Mouse (Mus musculus) cerebellum, postnatal 14 days (tissue): ENCODE measurements around the gene Atp11a.
A peak's percentile ranks its signal among the peaks of the same experiment; 100 is the strongest.

Experiments
- DNase-seq, 2 experiments: peaks; one replicate each; pipeline ENCODE4 v3.0.0; 2021; ENCODE audit warnings: mixed read lengths in 2 of 2

Gene Atp11a

GRCm38 (mm10) chr8:12874194-12874791 is 117.5 kb downstream of the Atp11a start:
- DNase-seq = peak; percentile 93 to 96

GRCm38 (mm10) chr8:12874971-12875370 is 118.2 kb downstream of the Atp11a start:
- peak in 1 of 2 experiments; percentile 49 for DNase-seq

GRCm38 (mm10) chr8:12877126-12877525 is 120.3 kb downstream of the Atp11a start:
- no peak for DNase-seq

GRCm38 (mm10) chr8:12880163-12880562 is 123.3 kb downstream of the Atp11a start:
- no peak for DNase-seq

GRCm38 (mm10) chr8:12883051-12884004 is 126.5 kb downstream of the Atp11a start:
- DNase-seq = peak; percentile 59 to 61

- peak; percentile 75 for DNase-seq
Measured at GRCm38 (mm10) chr8:12887772-12888435, 131.1 kb downstream of the Atp11a start.

GRCm38 (mm10) chr8:12889046-12889598 is 132.3 kb downstream of the Atp11a start:
- DNase-seq = peak in 1 of 2 experiments; percentile 45

- peak; percentile 71 to 73 for DNase-seq
Measured at GRCm38 (mm10) chr8:12892882-12893446, 136.2 kb downstream of the Atp11a start.

GRCm38 (mm10) chr8:12893797-12894578 is 137.2 kb downstream of the Atp11a start:
- DNase-seq = peak; percentile 76 to 87

GRCm38 (mm10) chr8:12894783-12895534 is 138.1 kb downstream of the Atp11a start:
- peak in 1 of 2 experiments; percentile 56 for DNase-seq

GRCm38 (mm10) chr8:12895535-12896150 is 138.8 kb downstream of the Atp11a start:
- peak; percentile 48 to 55 for DNase-seq

GRCm38 (mm10) chr8:12896494-12897373 is 139.9 kb downstream of the Atp11a start:
- peak; percentile 85 to 86 for DNase-seq

GRCm38 (mm10) chr8:12897815-12898214 is 141.0 kb downstream of the Atp11a start:
- no peak for DNase-seq

- no peak for DNase-seq
Measured at GRCm38 (mm10) chr8:12903790-12904415, 147.1 kb downstream of the Atp11a start.

- no peak for DNase-seq
Measured at GRCm38 (mm10) chr8:12905122-12905521, 148.3 kb downstream of the Atp11a start.

- DNase-seq = no peak
Measured at GRCm38 (mm10) chr8:12905599-12906321, 148.9 kb downstream of the Atp11a start.

- DNase-seq = no peak
Measured at GRCm38 (mm10) chr8:12906597-12906996, 149.8 kb downstream of the Atp11a start.

- DNase-seq = no peak
Measured at GRCm38 (mm10) chr8:12907730-12908129, 150.9 kb downstream of the Atp11a start.
